Mouse (Mus musculus) forebrain, postnatal 0 days (tissue): ENCODE data around the gene Noct. TPM values are rescaled to one million over a fixed set of nuclear protein-coding genes. Genes with fewer than 3 reads are reported as not detected.

Experiments used
- ATAC-seq: fragments of 200-750 bp; cut with Nextera tagmentation; 2 replicates; pipeline ENCODE4 v1.8.0; 2017; ENCODE audit warnings: mild to moderate bottlenecking, moderate library complexity
- DNase-seq: peaks from one replicate; pipeline ENCODE4 v3.0.0-alpha.2; 2015
- H3K27ac ChIP-seq: fragments of 300-500 bp; sonication (generic); 2 replicates; pipeline ENCODE4 v1.5.1; 2014; ENCODE audit warnings: low read depth, mild to moderate bottlenecking, antibody characterized with exemption, low read length, moderate library complexity, mixed read lengths
- H3K27me3 ChIP-seq: fragments of 300-500 bp; sonication (generic); 2 replicates; pipeline ENCODE4 v1.6.1; 2014; ENCODE audit warnings: mild to moderate bottlenecking, low read length, mixed read lengths; ENCODE audit not compliant: insufficient read depth
- H3K36me3 ChIP-seq: fragments of 300-500 bp; sonication (generic); 2 replicates; pipeline ENCODE4 v1.6.1; 2014; ENCODE audit warnings: mild to moderate bottlenecking, moderate library complexity; ENCODE audit not compliant: insufficient read depth
- H3K4me1 ChIP-seq: fragments of 300-500 bp; sonication (generic); 2 replicates; pipeline ENCODE4 v1.6.1; 2014; ENCODE audit warnings: antibody characterized with exemption; ENCODE audit not compliant: insufficient read depth
- H3K4me2 ChIP-seq: fragments of 300-500 bp; sonication (generic); 2 replicates; pipeline ENCODE4 v1.6.1; 2014; ENCODE audit warnings: low read depth, mild to moderate bottlenecking, moderate library complexity
- H3K4me3 ChIP-seq: fragments of 300-500 bp; sonication (generic); 2 replicates; pipeline ENCODE4 v1.5.1; 2014; ENCODE audit warnings: low read depth, low read length, mixed read lengths
- H3K9ac ChIP-seq: fragments of 300-500 bp; sonication (generic); 2 replicates; pipeline ENCODE4 v1.6.1; 2014; ENCODE audit warnings: mild to moderate bottlenecking
- H3K9me3 ChIP-seq: fragments of 300-500 bp; sonication (generic); 2 replicates; pipeline ENCODE4 v1.6.1; 2016; ENCODE audit warnings: low read length
- CTCF ChIP-seq: sonication (generic); IDR thresholded peaks from 2 replicates; pipeline ENCODE4 v1.5.1; 2016; ENCODE audit warnings: antibody characterized with exemption, control low read depth, low read depth
- WGBS: fragments of 180-500 bp; shearing (Covaris S2); extraction: QIAGEN DNeasy Blood & Tissue Kit; methylation state at CpG from one replicate; pipeline ENCODE4 v1.1.7; 2014; 5-methylcytosine and 5-hydroxymethylcytosine counted together
- polyA plus RNA-seq: library from polyadenylated mRNA; unstranded; fragments of >200 nt; fragmentation: Nextera tagmentation; extraction: Ambion mirVana; gene quantifications from 2 replicates; pipeline ENCODE4 v1.2.1, GENCODE M21; 2015
- total RNA-seq: library from RNA; depleted of rRNA; stranded (reverse); fragments of >200 nt; gene quantifications from 2 replicates; pipeline ENCODE4 v1.2.3, GENCODE M21; 2014

The Noct gene
- total and polyA plus RNA-seq, 2 experiments from 2014 or later, result 32.6 to 33.7 TPM

DNA sequence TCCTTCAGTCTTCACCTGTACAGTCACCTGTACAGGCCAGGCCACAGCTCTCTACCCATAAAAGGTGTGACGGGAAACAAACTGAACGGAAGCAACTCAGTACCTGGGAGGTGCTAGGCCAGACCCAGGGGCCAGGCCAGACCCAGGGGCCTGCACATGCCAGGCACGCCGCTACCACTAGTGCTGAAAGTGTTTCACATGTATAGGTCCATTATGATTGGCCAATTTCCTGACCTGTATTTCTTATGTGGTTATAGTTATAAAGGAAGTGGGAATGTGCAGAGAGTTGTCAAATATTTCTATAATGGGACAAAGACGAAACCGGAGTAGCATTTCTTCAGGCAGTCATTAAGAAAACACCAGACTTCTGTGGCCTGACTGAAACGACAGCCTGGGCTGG, 30.5 kb downstream of the Noct start:
- 93% methylated on average over 7 of the region's 7 CpGs for WGBS
- H3K4me1 ChIP-seq, result no peaks in the 10 kb centered on the region
- DNase-seq (no peak), ATAC-seq (no peak)
- H3K4me3 ChIP-seq, result no peak overlapping the region
- peaks cover 74% of the 10 kb centered on the region for H3K36me3 ChIP-seq
- no peak for TF ChIP-seq CTCF
- no peaks in the 10 kb centered on the region for H3K27me3 ChIP-seq
- H3K27ac ChIP-seq, result no peak overlapping the region
- H3K4me2 ChIP-seq, result no peak overlapping the region
- no peak overlapping the region for H3K9ac ChIP-seq
- no peaks in the 10 kb centered on the region for H3K9me3 ChIP-seq

DNA sequence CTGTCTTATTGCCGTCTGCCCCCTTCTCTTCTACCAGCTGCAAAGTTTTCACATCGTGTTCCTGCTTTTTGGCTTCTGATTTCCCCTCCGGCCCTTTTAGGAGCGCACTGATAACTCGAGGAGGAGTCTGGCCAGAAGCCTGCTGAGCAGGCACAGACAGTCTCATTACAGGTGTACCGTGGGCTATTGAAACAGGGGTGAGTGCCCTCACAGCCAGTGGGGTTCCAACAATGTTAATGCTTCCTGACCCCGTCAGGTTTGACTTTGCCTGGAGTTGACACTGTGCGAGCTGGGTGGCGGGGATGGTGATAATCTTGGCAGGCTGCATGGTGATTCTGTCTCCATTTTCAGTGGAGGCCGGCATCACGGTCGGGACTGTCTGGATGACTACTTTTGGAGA, 32.2 kb downstream of the Noct start:
- ATAC-seq (no peak), DNase-seq (no peak)
- Histone ChIP-seq H3K27ac (no peak overlapping the region), H3K4me3 (no peak overlapping the region), H3K9me3 (no peaks in the 10 kb centered on the region), H3K4me1 (no peaks in the 10 kb centered on the region), H3K4me2 (no peak overlapping the region), H3K27me3 (no peaks in the 10 kb centered on the region), H3K9ac (no peak overlapping the region), H3K36me3 (peaks cover 65% of the 10 kb centered on the region)
- no peak for TF ChIP-seq CTCF
- WGBS, result 87% methylated on average over 12 of the region's 12 CpGs

DNA sequence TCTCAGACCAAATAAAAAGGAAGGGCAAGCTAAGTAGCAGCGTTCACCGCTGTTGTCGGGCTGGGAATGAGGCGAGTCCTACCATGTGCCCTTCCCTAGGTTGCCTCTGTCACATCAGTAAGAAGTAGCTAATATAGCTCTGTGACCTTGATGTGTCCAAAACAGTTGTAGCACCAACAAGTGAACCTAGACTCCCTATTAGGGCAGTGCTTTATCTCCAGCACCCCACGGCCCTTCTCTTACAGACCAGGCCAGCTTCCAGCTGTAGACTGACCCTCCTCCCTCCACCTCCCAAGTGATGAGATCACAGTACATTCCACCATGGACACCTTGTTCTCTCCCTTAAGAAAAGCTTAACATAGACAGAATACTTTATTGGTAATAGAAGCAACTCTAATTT, 33.8 kb downstream of the Noct start:
- Histone ChIP-seq H3K36me3 (peaks cover 58% of the 10 kb centered on the region), H3K9ac (no peak overlapping the region), H3K9me3 (no peaks in the 10 kb centered on the region), H3K4me3 (no peak overlapping the region), H3K4me1 (no peaks in the 10 kb centered on the region), H3K4me2 (no peak overlapping the region), H3K27me3 (no peaks in the 10 kb centered on the region), H3K27ac (no peak overlapping the region)
- no peak for ATAC-seq
- TF ChIP-seq CTCF, result no peak
- no peak for DNase-seq
- WGBS, result 93% methylated on average over 5 of the region's 5 CpGs

- no peak for ATAC-seq
- no peak for DNase-seq
- H3K9ac ChIP-seq, result no peak overlapping the region
- H3K27ac ChIP-seq, result no peak overlapping the region
- H3K9me3 ChIP-seq, result no peaks in the 10 kb centered on the region
- TF ChIP-seq CTCF, result no peak
- peaks cover 45% of the 10 kb centered on the region for H3K36me3 ChIP-seq
- no peaks in the 10 kb centered on the region for H3K4me1 ChIP-seq
- no peaks in the 10 kb centered on the region for H3K27me3 ChIP-seq
- no peak overlapping the region for H3K4me3 ChIP-seq
- H3K4me2 ChIP-seq, result no peak overlapping the region
- WGBS, result 86% methylated on average over 8 of the region's 8 CpGs
These were observed 38.7 kb downstream of the Noct start for GRCm38 (mm10) chr3:51262942-51263341.

DNA sequence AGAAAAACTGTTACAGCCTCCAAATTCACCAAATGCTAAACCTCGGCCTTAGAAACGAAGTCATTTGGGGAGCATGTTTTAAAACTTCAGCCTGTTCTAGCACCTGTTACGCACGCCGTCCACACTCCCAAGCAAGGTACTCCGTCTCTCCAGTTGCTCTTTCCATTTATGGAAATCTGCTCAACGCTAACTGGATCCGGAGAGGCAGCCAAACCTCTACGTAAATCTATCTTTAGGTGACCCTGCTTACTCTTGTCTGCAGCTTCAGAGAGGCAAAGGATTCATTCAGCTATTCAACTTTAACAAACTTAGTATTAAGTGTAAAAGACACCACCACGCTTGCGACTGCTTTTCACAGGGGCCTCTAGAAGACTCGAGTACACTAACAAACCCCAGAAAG, 44.2 kb downstream of the Noct start:
- no peak for TF ChIP-seq CTCF
- no peak for DNase-seq
- Histone ChIP-seq H3K4me3 (no peak overlapping the region), H3K9me3 (no peaks in the 10 kb centered on the region), H3K9ac (no peak overlapping the region), H3K4me2 (no peak overlapping the region), H3K36me3 (peaks cover 21% of the 10 kb centered on the region), H3K27ac (no peak overlapping the region), H3K4me1 (no peaks in the 10 kb centered on the region), H3K27me3 (no peaks in the 10 kb centered on the region)
- WGBS, result 80% methylated on average over 12 of the region's 12 CpGs
- no peak for ATAC-seq

DNA sequence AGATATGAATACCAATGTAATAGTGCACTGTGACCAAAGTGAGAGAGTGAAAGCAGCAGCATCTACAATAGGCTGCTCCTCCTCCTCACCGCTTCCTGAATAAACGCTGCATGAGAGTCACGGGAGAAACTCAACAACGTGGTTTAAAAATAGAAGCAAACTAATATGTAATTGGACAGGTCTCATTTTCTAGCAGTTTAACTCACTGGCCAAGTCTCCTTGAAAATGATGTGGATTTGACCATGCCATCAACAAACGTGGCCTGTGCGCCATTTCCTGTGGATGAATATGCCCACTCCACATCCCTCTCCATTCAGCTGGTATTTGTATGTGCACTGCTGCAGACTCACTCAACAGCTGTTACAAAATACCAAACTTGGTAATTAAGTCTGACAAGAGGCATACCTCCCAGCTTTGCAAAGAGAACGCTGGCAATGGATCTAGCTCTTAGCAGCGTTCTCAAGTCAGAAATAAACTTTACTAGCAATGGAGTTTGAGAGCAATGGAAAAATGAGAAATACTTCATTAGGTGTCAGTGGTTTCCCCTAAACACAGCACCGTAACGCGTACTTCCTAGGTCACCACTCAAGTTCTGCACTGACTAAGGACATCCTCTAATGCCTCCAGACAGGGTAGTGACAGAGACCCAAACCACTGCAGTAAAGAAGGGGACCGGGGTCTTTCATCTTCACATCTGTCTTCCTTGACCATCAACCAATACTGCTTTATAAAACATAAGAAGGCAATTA, 46.0 kb downstream of the Noct start:
- no peak for ATAC-seq
- peaks cover 3% of the 10 kb centered on the region; the same call in 1 of the 2 replicates for H3K36me3 ChIP-seq
- H3K9me3 ChIP-seq, result no peaks in the 10 kb centered on the region
- no peak for TF ChIP-seq CTCF
- H3K27me3 ChIP-seq, result no peaks in the 10 kb centered on the region
- no peak overlapping the region for H3K4me3 ChIP-seq
- H3K4me2 ChIP-seq, result no peak overlapping the region
- WGBS, result 73% methylated on average over 12 of the region's 12 CpGs
- no peak overlapping the region for H3K27ac ChIP-seq
- no peaks in the 10 kb centered on the region for H3K4me1 ChIP-seq
- no peak for DNase-seq
- no peak overlapping the region for H3K9ac ChIP-seq

- Histone ChIP-seq H3K4me2 (peak overlapping the region; percentile 58), H3K36me3 (no peaks in the 10 kb centered on the region), H3K9ac (peak overlapping the region; percentile 78), H3K4me1 (no peaks in the 10 kb centered on the region), H3K4me3 (peak overlapping the region; percentile 95), H3K27ac (peak overlapping the region; percentile 94), H3K27me3 (no peaks in the 10 kb centered on the region), H3K9me3 (no peaks in the 10 kb centered on the region)
- WGBS, result 1% methylated on average over 33 of the region's 33 CpGs
- ATAC-seq, result peak; percentile 99
- no peak for TF ChIP-seq CTCF
- DNase-seq, result peak; percentile 99
These were observed 51.7 kb downstream of the Noct start for GRCm38 (mm10) chr3:51275956-51276398.
